Mouse (Mus musculus): ENCODE data around the gene B3galt1.

Gene B3galt1

GRCm38 (mm10) chr2:67903769-67904168 is 338.1 kb downstream of the B3galt1 start:
- DNase-seq (ENCODE audit: extremely low spot score, low spot score) = no peak

GRCm38 (mm10) chr2:67931994-67932393 is 366.3 kb downstream of the B3galt1 start:
- DNase-seq (ENCODE audit: extremely low spot score, low spot score) = no peak

- no peak for DNase-seq (ENCODE audit: extremely low spot score, low spot score)
These were observed 382.7 kb downstream of the B3galt1 start for GRCm38 (mm10) chr2:67948408-67948807.

GRCm38 (mm10) chr2:67956182-67956581 is 390.5 kb downstream of the B3galt1 start:
- DNase-seq (ENCODE audit: extremely low spot score, low spot score) = no peak

GRCm38 (mm10) chr2:67957561-67957960 is 391.9 kb downstream of the B3galt1 start:
- no peak for DNase-seq (ENCODE audit: extremely low spot score, low spot score)

GRCm38 (mm10) chr2:67960711-67961110 is 395.0 kb downstream of the B3galt1 start:
- no peak for DNase-seq (ENCODE audit: extremely low spot score, low spot score)

GRCm38 (mm10) chr2:67968812-67969211 is 403.1 kb downstream of the B3galt1 start:
- no peak for DNase-seq (ENCODE audit: extremely low spot score, low spot score)

- DNase-seq (ENCODE audit: extremely low spot score, low spot score) = no peak
These were observed 405.4 kb downstream of the B3galt1 start for GRCm38 (mm10) chr2:67971091-67971490.

- DNase-seq (ENCODE audit: extremely low spot score, low spot score) = no peak
These were observed 405.9 kb downstream of the B3galt1 start for GRCm38 (mm10) chr2:67971576-67971975.

- no peak for DNase-seq (ENCODE audit: extremely low spot score, low spot score)
These were observed 410.1 kb downstream of the B3galt1 start for GRCm38 (mm10) chr2:67975764-67976163.

GRCm38 (mm10) chr2:67976488-67976887 is 410.8 kb downstream of the B3galt1 start:
- DNase-seq (ENCODE audit: extremely low spot score, low spot score) = no peak

GRCm38 (mm10) chr2:67977620-67978262 is 412.1 kb downstream of the B3galt1 start:
- no peak for DNase-seq (ENCODE audit: extremely low spot score, low spot score)

GRCm38 (mm10) chr2:67983563-67983962 is 417.9 kb downstream of the B3galt1 start:
- DNase-seq (ENCODE audit: extremely low spot score, low spot score) = no peak

GRCm38 (mm10) chr2:67985133-67985532 is 419.5 kb downstream of the B3galt1 start:
- no peak for DNase-seq (ENCODE audit: extremely low spot score, low spot score)

- no peak for DNase-seq (ENCODE audit: extremely low spot score, low spot score)
These were observed 427.8 kb downstream of the B3galt1 start for GRCm38 (mm10) chr2:67993421-67993820.

GRCm38 (mm10) chr2:68003091-68003490 is 437.4 kb downstream of the B3galt1 start:
- DNase-seq (ENCODE audit: extremely low spot score, low spot score) = no peak

- DNase-seq (ENCODE audit: extremely low spot score, low spot score) = no peak
These were observed 439.5 kb downstream of the B3galt1 start for GRCm38 (mm10) chr2:68005210-68005609.

- no peak for DNase-seq (ENCODE audit: extremely low spot score, low spot score)
These were observed 440.0 kb downstream of the B3galt1 start for GRCm38 (mm10) chr2:68005711-68006110.

- DNase-seq (ENCODE audit: extremely low spot score, low spot score) = no peak
These were observed 445.7 kb downstream of the B3galt1 start for GRCm38 (mm10) chr2:68011336-68011735.

GRCm38 (mm10) chr2:68020251-68020680 is 454.6 kb downstream of the B3galt1 start:
- DNase-seq (ENCODE audit: extremely low spot score, low spot score) = no peak

- no peak for DNase-seq (ENCODE audit: extremely low spot score, low spot score)
These were observed 456.0 kb downstream of the B3galt1 start for GRCm38 (mm10) chr2:68021541-68022152.

GRCm38 (mm10) chr2:68028811-68029210 is 463.1 kb downstream of the B3galt1 start:
- no peak for DNase-seq (ENCODE audit: extremely low spot score, low spot score)

GRCm38 (mm10) chr2:68034711-68035110 is 469.0 kb downstream of the B3galt1 start:
- DNase-seq (ENCODE audit: extremely low spot score, low spot score) = no peak
